Mouse (Mus musculus) thymus, postnatal 36 days (tissue): ENCODE measurements around the gene Nectin2.
A peak's percentile ranks its signal among the peaks of the same experiment; 100 is the strongest.

Source experiments
- DNase-seq, 2 experiments: peaks; one replicate each; pipeline ENCODE4 v3.0.0; 2022; ENCODE audit warnings: mixed read lengths in 2 of 2

The Nectin2 gene

DNA sequence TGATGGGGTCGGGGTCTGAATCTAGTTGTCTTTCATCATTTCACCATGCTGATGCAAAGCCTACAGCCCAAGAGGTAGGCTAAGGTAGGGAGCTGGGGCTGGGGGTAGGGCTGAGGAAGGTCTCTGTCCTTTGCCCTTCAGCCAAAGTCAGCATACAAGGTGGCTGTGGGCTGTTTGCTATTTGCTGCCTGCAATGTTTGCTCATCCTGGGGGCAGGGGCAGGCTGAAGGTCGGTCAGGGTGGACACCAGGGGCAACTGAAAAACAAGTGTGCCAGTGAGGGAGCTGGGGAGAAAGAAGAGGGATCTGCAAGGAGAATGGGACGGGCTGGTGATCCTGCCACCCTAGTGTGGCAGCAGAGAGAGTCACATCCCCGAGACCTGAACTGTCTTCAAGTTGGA lies 64.9 kb downstream of the Nectin2 start:
- no peak for DNase-seq

DNA sequence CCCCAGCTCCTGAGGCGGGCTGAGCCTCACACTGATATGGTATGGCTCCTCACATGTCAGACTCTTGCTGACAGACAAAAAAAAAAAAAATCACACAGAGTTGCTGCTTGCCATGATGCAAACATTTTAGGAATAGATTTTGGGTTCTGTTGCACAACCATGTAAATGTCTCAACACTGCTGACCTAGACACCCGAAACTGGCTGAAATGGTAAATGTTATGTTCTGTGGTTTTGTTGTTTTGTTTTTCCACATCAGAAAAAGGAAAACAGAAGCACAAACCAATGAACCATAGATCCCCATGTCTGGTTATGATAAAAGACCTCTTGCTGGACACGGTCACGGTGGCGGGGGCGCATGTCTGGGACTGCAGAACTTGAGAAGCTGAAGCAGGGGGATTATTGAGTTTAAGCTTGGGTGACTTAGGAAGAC lies 66.5 kb downstream of the Nectin2 start:
- DNase-seq: no peak

DNA sequence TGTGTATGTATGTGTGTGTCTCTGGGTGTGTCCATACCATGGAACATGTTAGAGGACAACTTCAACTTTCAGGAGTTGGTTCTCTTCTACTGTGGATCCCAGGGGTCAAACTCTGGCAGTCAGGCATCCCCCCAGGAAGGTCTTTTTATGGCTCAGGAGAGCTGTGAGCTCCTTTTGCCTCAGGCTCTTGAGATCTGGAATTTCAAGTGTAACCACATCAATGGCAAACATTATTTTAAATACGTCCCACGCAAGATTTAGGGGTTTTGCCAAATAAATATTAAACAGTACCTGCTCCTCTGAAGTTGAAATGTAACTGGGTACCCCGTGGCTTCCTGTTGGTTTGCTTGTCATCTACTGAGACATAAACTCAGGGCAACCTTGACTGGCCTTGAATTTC lies 67.3 kb downstream of the Nectin2 start:
- DNase-seq: no peak

DNA sequence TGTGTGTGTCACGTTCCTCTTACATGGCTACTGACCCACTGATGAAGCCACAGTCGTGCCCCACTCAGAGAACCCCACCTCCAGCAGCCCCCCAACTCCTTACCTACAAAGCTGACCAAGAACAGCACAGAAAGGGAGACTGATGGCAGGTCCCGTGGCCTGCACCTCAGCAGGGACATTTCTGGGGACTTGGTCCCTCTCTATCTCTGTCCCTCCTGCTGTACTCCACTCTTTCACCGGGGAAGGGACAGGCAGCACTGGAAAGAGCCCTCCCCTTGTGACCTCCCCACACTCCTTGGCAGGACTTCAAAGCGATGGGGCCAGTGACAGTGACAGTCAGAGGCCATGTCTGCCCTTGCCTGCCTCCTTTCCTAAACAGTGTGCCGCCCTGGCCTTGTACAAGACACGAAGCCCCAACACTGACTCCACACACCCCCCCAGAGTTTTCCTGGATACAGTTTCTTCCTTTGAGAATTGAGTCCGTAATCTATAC lies 69.0 kb downstream of the Nectin2 start, which contains the start of the genes Gm44805 and Apoc4:
Gene Gm44805, minus strand, starts transcription at position 222 of the 493 bp plus-strand sequence.
Gene Apoc4, minus strand, starts transcription at position 278 of the 493 bp plus-strand sequence.
- DNase-seq: no peak

DNA sequence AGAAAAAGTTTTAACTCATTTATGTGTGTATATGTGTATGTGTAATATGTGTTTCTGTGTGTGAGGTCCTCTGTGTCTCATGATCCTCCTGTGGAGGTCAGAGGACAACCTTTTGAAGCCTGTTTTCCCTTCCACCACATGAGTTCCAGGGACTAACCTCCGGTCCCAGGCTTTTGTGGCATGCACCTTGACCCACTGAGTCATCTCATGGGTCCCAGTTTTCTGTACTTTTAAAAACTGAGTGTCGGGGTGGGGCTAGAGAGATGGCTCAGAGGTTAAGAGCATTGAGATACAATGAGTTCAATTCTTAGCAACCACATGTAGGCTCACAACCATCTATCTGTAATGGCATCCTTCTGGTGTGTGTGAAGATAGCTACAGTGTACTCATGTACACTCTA lies 69.6 kb downstream of the Nectin2 start:
- no peak for DNase-seq

DNA sequence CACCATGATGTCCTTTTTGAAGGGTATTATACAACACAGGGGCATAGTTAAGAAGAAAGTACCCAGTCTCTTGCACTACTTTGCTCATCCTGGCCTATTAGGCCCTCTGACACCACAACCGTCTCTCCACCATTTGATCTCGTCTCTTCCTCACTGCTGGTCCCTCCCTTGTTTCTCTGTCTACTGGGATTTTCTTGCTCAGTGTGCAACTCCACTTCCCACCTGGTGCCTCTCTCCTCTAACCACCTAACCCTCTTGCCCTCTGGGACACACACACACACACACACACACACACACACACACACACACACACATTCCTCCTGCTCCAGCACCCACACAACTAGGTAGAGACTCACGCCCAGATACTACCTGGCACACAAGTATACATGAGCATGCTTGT lies 71.4 kb downstream of the Nectin2 start:
- DNase-seq: no peak

DNA sequence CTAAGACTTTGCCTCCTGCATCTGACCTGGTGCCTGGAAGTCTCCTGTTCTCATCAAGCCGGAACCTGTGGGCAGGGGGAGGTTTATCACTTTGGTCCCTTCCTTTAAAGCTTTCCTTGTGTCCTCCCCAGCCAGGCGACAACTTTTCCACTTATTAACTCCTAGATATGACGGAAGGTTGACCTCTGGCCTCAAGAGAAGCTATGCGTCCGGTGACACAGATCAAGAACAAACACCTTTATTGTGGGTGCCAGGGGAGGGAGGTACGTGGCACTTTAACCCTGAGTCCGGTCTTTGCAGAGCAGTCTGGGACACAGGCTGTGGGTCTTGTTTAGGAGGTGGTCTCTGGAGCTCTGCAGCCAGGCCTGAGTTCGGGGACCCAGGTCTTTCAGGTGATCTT lies 72.4 kb downstream of the Nectin2 start, which contains the start of gene Apoc2:
Gene Apoc2, minus strand, starts transcription at position 70 of the 400 bp plus-strand sequence.
- no peak for DNase-seq

DNA sequence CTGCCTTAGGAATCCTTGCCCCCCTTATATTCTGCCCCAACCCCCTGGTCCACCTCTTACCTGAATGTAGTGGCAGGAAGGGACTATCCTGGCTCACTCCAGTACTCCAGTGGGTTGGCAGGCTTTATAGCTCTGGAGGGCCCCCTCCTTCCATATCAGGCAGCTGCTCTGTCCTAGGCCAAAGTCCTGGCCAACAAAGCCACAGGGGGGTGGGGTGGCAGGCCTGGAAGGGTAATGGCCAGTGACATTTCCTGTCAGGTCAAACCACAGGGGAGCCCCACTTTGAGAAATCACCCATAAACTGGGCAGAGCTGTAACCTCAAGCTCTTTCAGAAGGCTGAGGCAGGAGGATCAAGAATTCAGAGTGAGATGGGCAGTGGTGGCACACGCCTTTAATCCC lies 73.6 kb downstream of the Nectin2 start:
- DNase-seq: no peak

DNA sequence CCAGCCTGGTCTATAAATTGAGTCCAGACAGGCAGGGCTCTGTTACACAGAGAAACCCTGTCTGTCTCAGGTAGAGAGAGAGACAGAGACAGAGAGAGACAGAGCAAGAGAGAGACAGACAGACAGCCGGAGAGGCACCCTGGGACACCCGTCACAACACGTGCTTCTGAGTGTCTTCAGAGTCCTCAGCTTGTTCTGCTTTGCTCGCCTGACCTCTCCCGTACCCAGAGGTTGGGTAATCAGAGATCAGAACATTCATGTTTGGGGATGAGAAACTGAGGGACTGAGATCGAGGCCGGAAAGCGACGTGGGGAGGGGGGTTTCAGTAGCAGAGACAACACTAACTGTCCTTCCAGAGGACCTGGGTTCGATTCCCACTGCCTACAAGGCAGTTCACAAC lies 74.5 kb downstream of the Nectin2 start:
- no peak for DNase-seq

DNA sequence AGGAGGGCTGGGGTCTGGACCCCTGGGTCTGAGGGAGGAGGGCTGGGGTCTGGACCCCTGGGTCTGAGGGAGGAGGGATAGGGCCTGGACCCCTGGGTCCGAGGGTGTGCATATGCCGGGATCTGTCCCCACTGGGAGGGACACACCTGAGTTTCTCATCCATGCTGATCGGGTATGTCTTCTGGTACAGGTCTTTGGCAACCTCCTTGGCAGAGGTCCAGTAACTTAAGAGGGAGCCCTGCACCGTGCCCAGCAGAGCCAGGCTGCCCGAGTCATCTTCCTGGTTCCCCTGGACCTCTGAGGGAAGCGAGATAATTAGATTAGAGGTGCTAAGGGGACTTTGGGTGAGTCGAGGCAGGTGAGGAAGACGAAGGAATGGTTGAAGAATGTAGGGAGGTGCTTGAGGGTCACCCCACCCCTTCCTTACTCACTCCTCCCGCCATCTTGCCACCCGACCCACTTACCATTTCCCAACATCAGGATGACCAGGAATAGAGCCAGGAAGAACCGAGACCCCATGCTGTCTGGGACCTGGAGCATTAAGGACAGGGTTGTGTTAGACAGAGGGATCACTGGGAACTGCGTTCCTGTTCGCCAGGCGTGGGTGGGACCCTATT lies 77.1 kb downstream of the Nectin2 start:
- no peak for DNase-seq

DNA sequence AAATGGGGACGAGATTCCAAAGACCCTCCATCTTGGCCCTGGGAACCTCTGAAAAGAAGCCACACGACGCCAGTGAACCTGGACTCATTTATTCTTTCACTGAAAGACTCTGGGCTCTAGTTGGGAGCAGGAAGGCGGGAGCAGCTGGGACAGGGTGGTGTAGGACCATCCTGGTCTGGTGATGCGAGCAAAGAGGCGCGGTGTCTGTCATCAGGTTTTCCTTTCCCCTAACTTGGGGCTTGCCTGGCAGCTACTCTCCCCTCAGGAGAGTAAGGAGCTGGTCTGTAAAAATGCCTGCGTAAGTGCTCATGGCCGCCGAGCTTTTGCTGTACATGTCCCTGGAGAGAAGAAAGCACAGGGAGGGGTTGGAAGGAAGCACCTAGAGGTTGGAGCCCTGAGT lies 78.8 kb downstream of the Nectin2 start:
- no peak for DNase-seq

DNA sequence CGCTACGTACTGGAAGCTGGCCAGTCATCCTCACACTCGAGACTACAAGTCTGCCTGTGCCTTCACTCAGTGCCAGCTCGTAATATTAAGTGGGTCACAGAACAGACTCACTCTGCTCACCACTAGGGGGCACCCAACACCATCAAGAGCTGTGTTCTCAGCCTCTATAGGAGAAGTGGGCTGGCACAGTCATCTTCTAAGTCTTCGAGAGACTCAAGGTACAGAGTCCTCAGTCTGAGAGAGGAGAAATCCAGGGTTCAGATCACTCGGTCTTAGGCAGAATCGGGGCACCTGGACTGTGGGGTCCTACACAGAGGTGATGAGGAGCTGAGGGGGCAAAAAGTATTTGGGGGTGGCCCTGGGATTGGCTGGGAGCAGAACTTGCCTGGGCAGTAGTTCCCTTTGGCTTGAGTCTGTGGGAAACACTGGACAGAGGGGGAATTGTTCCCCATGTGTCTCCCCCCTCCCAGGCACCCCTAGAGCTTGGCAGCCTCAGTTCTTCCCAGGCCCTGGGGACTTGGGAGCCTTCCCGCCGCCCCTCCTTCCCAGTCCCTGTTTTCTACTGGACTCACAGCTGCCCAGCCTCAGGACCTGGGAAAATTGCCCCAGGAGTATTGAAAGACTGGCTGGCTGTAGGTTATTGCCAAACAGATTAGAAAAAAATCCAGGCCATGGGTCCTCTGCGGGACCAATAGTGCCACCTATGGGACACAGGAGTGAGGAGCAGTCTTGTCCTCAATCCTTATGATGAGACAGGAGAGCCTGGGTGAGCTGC lies 81.1 kb downstream of the Nectin2 start:
- peak; percentile 83 to 85 for DNase-seq

DNA sequence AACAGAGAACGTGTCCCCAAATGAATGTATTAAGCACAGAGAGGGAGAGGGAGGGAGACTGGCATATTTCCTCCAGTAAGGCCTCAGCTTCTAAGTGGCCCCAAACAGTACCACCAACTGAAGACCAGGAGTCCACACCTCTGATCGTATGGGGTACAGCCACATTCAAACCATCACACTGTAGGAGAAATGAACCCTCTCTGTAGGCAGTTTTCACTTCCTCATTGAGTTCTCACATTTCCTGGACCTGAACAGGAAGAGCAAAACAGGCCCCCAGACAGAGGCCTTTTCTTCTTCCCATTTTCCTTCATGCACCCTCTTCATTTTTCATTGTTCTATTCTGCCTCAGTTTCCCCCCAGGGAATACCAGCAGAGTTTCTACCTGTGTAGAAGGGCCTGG lies 82.8 kb downstream of the Nectin2 start:
- no peak for DNase-seq

DNA sequence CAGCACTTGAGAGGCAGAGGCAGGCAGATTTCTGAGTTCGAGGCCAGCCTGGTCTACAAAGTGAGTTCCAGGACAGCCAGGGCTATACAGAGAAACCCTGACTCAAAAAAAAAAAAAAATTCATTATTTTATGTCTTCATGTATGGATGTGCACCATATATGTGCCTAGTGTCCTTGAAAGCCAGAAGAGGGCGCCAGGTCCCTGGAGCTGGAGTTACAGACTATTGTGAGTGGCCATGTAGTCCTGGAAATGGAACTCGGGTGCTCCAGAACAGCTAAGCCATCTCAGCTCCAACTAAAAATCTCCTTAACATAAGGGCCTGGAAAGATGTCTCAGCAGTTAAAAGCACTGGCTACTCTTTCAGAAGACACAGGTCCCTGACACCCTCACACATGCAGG lies 83.5 kb downstream of the Nectin2 start:
- no peak for DNase-seq
